Mouse (Mus musculus) layer of hippocampus, postnatal 10 days (tissue): ENCODE measurements at regions not wholly inside any gene's neighbourhood (a gene's known extent, or its start where the extent isn't known, plus 50 kb on each side); places are given as distances from the start of the nearest gene placed in this dataset.

Experiments used
- DNase-seq, 2 experiments: peaks; one replicate each; pipeline ENCODE4 v3.0.0; 2021; ENCODE audit warnings: low spot score in 2 of 2

DNA sequence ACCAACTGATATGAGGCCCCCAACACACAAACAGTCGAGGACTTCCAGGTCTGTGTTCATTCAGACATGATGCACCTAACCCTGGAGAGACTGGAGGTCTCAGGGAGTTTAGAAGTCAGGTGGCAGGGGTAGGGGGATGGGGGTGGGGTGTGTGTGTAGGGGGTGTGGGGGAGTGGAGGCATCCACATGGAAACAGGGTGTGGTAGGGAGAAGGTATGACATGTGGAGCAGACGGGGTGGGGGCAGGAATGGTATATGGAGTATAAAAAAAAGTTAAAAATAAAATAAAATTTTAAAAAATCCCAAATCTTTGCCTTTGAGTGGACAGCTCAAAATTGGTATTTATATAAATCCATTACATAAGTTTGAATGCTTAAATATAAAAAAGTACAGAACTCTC is 282.3 kb downstream of the Isl1 start:
- DNase-seq: no peak

DNA sequence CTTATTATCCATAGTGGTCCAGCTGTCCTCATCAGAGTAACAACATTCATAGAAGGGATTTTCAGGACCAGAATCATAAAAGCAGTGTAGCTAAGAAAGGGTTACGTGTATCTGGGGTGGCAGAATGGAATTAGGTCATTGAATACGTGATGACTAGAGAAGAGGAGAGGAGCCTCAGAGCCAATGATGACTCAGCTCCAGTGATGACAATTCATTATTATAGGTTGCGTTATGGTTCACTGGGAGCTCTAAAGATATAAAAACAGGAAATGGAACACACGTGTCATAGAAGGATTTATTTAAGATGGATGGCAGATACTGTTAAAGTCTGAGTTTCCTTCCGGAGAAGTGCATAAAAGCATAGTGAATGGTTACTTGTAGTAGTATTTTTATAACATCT is 291.6 kb downstream of the Isl1 start:
- DNase-seq: no peak

DNA sequence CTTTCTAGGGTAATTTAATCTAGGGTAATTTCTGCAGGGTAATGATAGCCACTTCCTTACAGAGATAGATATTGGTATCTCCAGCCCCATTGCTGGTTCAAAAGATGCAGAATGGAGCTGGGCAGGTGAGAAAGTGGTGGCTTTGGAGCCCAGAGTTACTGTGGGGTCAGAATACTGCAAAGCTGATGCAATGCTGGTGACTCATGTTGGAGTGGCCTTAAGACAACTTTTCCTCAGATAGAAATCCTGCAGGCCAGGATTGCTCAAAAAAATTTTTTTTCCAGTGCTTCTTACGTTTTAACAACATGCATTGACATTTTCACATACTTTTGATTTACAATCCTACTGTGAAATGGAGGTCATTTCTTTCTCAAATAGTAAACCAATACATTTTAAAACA is 305.8 kb downstream of the Isl1 start:
- DNase-seq: no peak

DNA sequence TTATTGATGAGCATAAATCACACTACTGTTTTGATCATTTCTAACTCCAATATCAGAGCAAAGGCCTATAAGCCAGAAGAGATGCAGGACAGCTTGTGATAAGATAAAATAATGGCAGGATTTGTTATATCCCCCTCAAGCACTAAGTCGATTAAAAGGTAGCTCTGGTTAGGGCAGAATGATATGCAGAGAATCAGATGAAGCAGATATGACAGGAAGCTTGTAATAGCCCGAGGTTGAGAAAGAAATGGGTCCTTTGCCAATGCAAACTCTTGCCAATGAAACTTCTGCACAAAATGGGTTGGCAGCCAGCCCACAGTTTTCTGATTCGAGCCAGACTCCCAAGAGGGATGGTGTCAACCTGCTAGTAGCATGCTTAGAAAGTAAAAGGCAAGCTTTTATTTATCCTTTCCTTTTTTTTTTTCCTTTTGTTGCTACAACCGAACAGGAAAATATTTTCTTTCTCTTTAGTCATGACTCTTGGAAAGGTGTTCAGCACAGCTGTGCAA is 307.0 kb downstream of the Isl1 start:
- peak; percentile 63 to 72 for DNase-seq

DNA sequence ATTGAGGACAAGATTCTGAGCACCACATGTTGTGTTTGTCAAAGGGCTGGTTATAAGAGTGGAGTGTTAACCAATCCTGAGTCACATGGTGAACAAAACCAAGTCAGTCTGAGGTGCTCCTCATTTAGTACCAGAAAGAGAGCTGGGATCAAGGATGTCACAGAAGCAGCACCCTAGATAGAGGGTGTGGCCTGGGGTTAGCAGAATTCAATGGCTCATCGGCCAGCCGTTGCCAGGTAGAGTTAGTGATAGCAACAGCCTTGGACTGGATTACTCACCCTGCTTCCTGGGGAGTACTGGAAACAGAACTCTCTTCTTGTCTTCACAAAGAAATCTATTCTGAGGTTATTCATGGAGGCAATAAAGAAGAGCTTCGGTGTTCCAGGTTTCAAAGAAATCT is 318.9 kb downstream of the Isl1 start:
- DNase-seq: no peak

DNA sequence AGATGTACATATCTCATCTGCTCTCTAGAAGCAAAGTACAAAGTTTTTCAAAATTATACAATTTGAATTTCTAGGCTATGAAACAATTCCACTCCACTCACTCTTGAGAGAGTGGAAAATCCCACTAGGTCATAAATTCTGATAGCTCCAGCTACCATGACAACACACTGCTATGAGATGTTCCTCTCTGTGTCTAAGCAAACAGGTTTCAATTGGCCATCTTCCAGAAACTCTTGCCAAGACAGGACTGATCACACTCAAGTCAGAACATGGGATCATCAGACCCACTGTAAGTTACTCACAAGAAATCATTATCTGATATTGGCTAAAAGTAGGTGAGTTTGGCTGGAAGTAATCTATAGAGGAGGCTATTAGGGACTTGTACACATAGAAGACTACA is 320.4 kb downstream of the Isl1 start:
- no peak for DNase-seq

DNA sequence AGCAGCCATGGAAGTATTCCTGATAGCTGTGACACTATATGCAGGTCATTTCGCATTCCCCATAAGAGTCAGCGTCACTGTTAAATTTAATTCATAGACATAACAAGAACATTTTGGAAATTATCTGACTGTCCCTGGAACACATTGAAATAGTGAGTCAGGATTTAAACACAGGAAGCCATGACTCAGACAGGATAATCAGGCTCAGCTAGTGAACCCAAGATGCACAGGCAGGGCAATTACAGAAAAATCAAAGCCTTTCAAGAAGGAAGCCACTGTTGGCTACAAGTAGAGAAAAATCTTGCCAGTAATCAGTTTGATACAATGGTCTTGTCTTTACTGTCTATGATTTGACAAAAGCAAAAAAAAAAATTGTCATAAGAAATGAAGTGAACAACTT is 323.2 kb downstream of the Isl1 start:
- no peak for DNase-seq

DNA sequence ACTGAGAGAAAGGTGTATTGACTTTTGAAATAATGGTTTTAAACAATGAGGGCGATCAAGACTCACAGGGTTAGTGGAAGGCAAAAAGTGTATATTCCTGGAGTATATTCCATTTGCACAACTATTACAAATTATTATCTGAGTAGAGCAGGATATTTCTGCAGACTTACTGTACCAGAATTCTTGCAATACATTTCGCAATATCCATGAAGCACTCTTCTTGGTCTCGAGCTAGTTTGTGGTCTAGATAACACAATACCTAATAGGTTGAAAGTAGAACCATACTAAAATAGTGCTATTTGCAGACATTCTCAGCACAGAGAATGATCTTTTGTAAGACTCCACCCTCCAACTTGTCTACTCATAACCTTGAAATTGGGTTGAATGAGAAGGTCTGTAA is 323.8 kb downstream of the Isl1 start:
- DNase-seq: no peak

DNA sequence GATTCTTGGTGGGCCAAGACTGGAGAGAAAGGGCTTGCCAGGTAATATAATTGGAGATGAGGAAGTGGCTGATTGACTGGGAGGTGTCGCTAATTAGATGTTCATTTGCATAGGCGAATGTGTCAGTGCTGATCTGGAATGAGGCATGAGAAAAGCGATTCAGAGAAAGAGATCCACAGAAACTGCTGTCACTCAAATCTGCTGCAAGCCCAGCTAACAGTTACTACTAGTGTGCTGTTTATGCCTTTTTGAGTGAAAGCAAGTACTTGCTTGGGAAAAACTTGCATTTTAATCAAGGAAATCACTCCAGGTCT is 331.6 kb downstream of the Isl1 start:
- DNase-seq: no peak

DNA sequence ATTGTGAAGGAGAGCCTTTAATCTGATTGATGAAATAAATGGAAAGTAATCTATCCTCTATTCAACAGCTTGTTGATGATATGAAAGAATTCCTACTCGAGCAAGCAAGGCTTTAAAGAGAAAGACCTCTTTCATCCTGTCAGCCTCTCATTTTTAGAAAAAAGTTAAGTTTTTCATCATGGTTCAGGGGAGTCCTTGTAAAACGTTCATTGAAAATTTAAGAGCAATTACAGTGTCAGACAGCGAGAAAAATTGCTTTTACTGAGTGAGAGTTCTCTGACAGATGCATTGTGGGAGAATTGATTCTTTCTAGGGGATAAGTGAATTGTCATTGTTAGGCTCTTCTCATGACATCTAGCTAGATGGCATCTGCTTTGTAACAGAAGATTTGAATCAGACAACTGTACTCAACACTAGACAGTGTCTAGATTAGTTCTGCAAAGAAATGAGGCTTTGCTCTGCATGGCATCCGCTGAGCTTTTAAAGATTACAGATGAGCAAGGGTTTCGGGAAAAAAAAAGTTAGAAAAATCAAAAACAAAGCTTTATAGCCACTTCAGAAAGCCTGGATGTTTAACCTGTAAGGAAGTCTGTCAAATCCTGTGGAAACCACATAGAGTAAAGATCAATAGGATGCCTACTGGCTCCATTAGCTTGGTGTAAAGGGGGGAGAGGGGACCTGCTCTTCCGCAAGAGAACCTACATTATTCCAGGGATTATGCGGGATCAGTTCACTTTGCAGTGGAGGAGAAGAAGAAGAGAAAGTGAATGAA is 332.2 kb downstream of the Isl1 start:
- no peak for DNase-seq
